Mouse (Mus musculus) olfactory bulb, adult 2 months (tissue): ENCODE measurements around the gene Pptc7. TPM values are rescaled to one million over a fixed set of nuclear protein-coding genes. Genes with fewer than 3 reads are reported as not detected.
A peak's percentile ranks its signal among the peaks of the same experiment; 100 is the strongest.

Experiments
- H3K27ac ChIP-seq: fragments of 200-500 bp; 2 replicates; pipeline ENCODE4 v1.5.1; 2012; ENCODE audit warnings: low read depth, low read length; ENCODE audit not compliant: insufficient read depth
- H3K4me1 ChIP-seq: fragments of 200-500 bp; 2 replicates; pipeline ENCODE4 v1.6.1; 2012; ENCODE audit warnings: low read length; ENCODE audit not compliant: control insufficient read depth, insufficient read depth
- H3K4me3 ChIP-seq: fragments of 200-500 bp; 2 replicates; pipeline ENCODE4 v1.5.1; 2012; ENCODE audit warnings: mild to moderate bottlenecking, low read depth, low read length, moderate library complexity; ENCODE audit not compliant: insufficient read depth
- CTCF ChIP-seq: fragments of 200-500 bp; IDR thresholded peaks from 2 replicates; pipeline ENCODE4 v1.5.1; 2012; ENCODE audit warnings: low read depth, mild to moderate bottlenecking, low read length, moderate library complexity; ENCODE audit not compliant: insufficient read depth
- POLR2A ChIP-seq: fragments of 200-500 bp; IDR thresholded peaks from 2 replicates; pipeline ENCODE4 v1.6.1; 2012; ENCODE audit warnings: mild to moderate bottlenecking, low read depth, low read length, moderate library complexity; ENCODE audit not compliant: insufficient read depth
- WGBS: fragments of 180-500 bp; shearing (Covaris S2); methylation state at CpG from one replicate; pipeline ENCODE4 v1.1.7; 2018; 5-methylcytosine and 5-hydroxymethylcytosine counted together
- polyA plus RNA-seq: library from polyadenylated mRNA; stranded (reverse); fragments of >200 nt; gene quantifications from 2 replicates; pipeline ENCODE4 v1.2.4, GENCODE M21; 2012; ENCODE audit warnings: low replicate concordance; ENCODE audit not compliant: missing spikeins, insufficient read depth, insufficient read length

Gene Pptc7
- polyA plus RNA-seq, 1 experiment: not detected

GRCm38 (mm10) chr5:122291553-122292339 is 7.6 kb downstream of the Pptc7 start:
- Histone ChIP-seq H3K4me3 (no peak overlapping the region), H3K27ac (no peak overlapping the region), H3K4me1 (peaks cover 42% of the 10 kb centered on the region)
- 61% methylated on average over 17 of the region's 17 CpGs for WGBS
- TF ChIP-seq CTCF: no peak
- TF ChIP-seq POLR2A: no peak

DNA sequence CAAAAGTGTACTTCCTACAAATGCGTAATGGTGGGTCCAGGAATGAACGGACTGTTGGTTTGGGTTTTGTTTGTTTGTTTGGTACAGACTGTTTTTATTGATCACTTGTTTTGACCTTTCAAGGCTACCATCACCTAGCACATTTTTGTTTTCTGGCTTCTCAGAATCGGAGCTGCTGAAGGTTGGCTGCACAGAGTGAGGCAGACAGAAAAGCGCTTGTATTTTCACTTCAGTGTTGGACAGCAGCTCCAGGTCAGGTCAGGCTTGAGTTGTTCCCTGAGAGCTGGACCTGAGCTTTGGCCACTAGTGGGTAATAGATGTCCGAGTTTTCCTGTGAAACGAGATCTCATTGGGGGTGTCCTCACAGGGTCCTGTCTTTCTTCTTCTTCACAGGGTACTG is 9.0 kb downstream of the Pptc7 start:
- no peak overlapping the region for H3K4me3 ChIP-seq
- 66% methylated on average over 6 of the region's 6 CpGs for WGBS
- H3K27ac ChIP-seq: no peak overlapping the region
- TF ChIP-seq CTCF (no peak), POLR2A (no peak)
- peaks cover 36% of the 10 kb centered on the region for H3K4me1 ChIP-seq

GRCm38 (mm10) chr5:122294219-122294735 is 10.1 kb downstream of the Pptc7 start:
- H3K27ac ChIP-seq: no peak overlapping the region
- 48% methylated on average over 3 of the region's 3 CpGs for WGBS
- peaks cover 34% of the 10 kb centered on the region for H3K4me1 ChIP-seq
- no peak overlapping the region for H3K4me3 ChIP-seq
- TF ChIP-seq CTCF (no peak), POLR2A (no peak)

GRCm38 (mm10) chr5:122295113-122295935 is 11.2 kb downstream of the Pptc7 start:
- Histone ChIP-seq H3K27ac (no peak overlapping the region), H3K4me1 (peaks cover 41% of the 10 kb centered on the region), H3K4me3 (no peak overlapping the region)
- WGBS: 66% methylated on average over 14 of the region's 14 CpGs
- no peak for TF ChIP-seq CTCF
- no peak for TF ChIP-seq POLR2A

DNA sequence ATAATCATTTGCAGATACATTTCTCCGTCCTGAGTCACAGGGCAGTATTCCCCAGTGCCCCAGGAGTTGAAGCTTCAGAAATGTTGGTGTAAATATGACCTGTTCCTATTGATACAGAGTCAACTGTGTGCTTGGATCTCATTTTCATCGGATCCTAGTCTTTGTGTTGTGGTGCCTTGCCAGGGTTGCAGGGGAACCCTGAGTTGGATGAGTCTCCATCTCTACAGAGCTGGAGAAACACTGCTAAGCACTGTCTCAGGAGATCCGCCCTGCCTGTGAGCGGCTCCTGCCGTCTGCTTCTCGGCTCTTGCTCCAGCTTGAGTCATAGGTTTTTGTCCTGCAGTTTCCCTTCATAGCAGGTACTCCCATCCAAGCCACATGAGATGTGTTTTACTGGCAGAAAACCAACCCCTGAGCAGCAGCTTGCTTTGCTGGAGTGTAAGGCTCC is 15.9 kb downstream of the Pptc7 start:
- Histone ChIP-seq H3K4me1 (peaks cover 41% of the 10 kb centered on the region), H3K27ac (no peak overlapping the region; the same call in 1 of the 2 replicates)
- WGBS: 51% methylated on average over 6 of the region's 6 CpGs

GRCm38 (mm10) chr5:122302810-122303745 is 18.9 kb downstream of the Pptc7 start:
- TF ChIP-seq POLR2A (no peak), CTCF (no peak)
- H3K4me1 ChIP-seq: peaks cover 42% of the 10 kb centered on the region
- H3K27ac ChIP-seq: peak overlapping the region; percentile 63
- no peak overlapping the region for H3K4me3 ChIP-seq
- 50% methylated on average over 17 of the region's 17 CpGs for WGBS

More for the DNA sequence above, 15.9 kb downstream of the Pptc7 start:
- TF ChIP-seq CTCF (no peak), POLR2A (no peak)
- no peak overlapping the region for H3K4me3 ChIP-seq

DNA sequence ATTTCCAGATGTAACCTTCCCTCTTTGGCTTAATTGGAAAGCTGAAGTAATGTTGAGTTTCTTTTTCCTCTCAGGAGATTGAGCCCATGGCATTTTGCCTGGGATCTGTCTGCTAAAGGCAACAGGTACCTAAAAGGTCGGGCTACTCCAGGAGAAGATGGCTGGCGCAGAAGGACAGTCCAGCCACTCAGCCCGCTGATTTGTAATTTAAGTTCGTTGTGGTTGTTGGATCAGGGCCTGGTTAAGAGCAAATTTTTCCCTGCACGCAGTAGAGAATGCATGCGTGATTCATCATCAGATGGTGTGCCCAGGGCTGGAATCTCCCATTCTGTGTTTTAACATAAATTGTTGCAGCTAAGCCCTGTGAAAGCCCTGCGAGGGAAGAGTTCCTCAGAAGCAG is 19.8 kb downstream of the Pptc7 start:
- Histone ChIP-seq H3K4me3 (no peak overlapping the region), H3K27ac (peak overlapping the region; percentile 43), H3K4me1 (peaks cover 42% of the 10 kb centered on the region)
- TF ChIP-seq CTCF: no peak
- no peak for TF ChIP-seq POLR2A
- WGBS: 30% methylated on average over 7 of the region's 7 CpGs

DNA sequence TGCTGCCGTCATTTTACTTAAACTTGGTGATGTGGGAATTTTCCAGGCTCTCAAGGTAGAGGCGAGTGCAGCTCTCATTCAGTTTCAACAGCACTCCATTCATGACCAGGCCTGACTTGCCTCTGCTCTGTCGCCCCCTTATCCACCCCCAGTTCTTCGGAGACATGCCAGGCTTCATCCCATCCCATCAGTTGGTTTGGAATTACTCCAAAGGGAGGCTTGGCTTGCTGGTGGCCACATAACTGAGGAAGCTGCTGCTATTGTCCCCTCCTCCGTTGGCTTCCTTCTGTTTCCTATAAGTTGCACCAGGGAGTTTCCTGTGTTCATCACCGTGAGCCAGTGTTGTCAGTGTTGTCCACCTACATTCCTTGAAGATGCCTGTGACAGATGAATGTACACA is 20.4 kb downstream of the Pptc7 start:
- no peak for TF ChIP-seq CTCF
- no peak for TF ChIP-seq POLR2A
- peak overlapping the region; percentile 43 for H3K27ac ChIP-seq
- WGBS: 33% methylated on average over 6 of the region's 6 CpGs
- H3K4me3 ChIP-seq: no peak overlapping the region
- H3K4me1 ChIP-seq: peaks cover 41% of the 10 kb centered on the region

GRCm38 (mm10) chr5:122305472-122305871 is 21.3 kb downstream of the Pptc7 start:
- TF ChIP-seq CTCF: no peak
- TF ChIP-seq POLR2A: no peak
- WGBS: 77% methylated on average over 7 of the region's 7 CpGs
- Histone ChIP-seq H3K4me1 (peaks cover 35% of the 10 kb centered on the region), H3K27ac (no peak overlapping the region), H3K4me3 (no peak overlapping the region)
